Mouse (Mus musculus) C2C12 (cell line): ENCODE data around the gene Frem2. TPM values are rescaled to one million over a fixed set of nuclear protein-coding genes. Genes with fewer than 3 reads are reported as not detected.

Source experiments
- H3K27me3 ChIP-seq: one replicate; pipeline ENCODE4 v1.6.1; 2011; ENCODE audit not compliant: control insufficient read depth, insufficient read depth, insufficient read length
- H3K36me3 ChIP-seq: one replicate; pipeline ENCODE4 v1.6.1; 2011; ENCODE audit not compliant: control insufficient read depth, insufficient read depth
- H3K4me3 ChIP-seq: one replicate; pipeline ENCODE4 v1.5.1; 2011; ENCODE audit warnings: mild to moderate bottlenecking, control low read depth; ENCODE audit not compliant: poor library complexity, insufficient read depth, severe bottlenecking
- H3K79me2 ChIP-seq: one replicate; pipeline ENCODE4 v1.6.1; 2011; ENCODE audit not compliant: control insufficient read depth, insufficient read depth
- H3K79me3 ChIP-seq: one replicate; pipeline ENCODE4 v1.6.1; 2011; ENCODE audit warnings: low read depth, control low read depth
- H3ac ChIP-seq: one replicate; pipeline ENCODE3; 2011; ENCODE audit warnings: low read depth; ENCODE audit not compliant: control insufficient read depth, insufficient read length
- CEBPB ChIP-seq: IDR thresholded peaks from one replicate; pipeline ENCODE4 v1.6.1; 2011; ENCODE audit warnings: low read depth, mild to moderate bottlenecking, control low read depth, moderate library complexity
- CTCF ChIP-seq: IDR thresholded peaks from one replicate; pipeline ENCODE4 v1.5.1; 2011; ENCODE audit not compliant: control insufficient read depth, insufficient read depth, insufficient read length
- FOSL1 ChIP-seq: IDR thresholded peaks from one replicate; pipeline ENCODE4 v1.8.0; 2011; ENCODE audit warnings: mild to moderate bottlenecking, low read length; ENCODE audit not compliant: poor library complexity, insufficient read depth, severe bottlenecking
- MAX ChIP-seq: IDR thresholded peaks from one replicate; pipeline ENCODE4 v1.6.1; 2011; ENCODE audit warnings: mild to moderate bottlenecking, control low read depth
- MYOD1 ChIP-seq: IDR thresholded peaks from one replicate; pipeline ENCODE4 v1.6.1; 2011; ENCODE audit warnings: low read depth; ENCODE audit not compliant: control insufficient read depth, insufficient read length
- MYOG ChIP-seq: IDR thresholded peaks from one replicate; pipeline ENCODE4 v1.6.1; 2011; ENCODE audit not compliant: control insufficient read depth, insufficient read length; ENCODE audit errors: extremely low read depth
- USF1 ChIP-seq: IDR thresholded peaks from one replicate; pipeline ENCODE4 v1.6.1; 2011; ENCODE audit warnings: low read depth, mild to moderate bottlenecking, control low read depth, moderate library complexity
- polyA plus RNA-seq: library from polyadenylated mRNA; unstranded; fragments of >200 nt; fragmentation: generic; extraction: Trizol; gene quantifications from one replicate; pipeline ENCODE4 v1.2.1, GENCODE M21; 2012; ENCODE audit warnings: missing spikeins

Gene Frem2
- polyA plus RNA-seq, 1 experiment = not detected

GRCm38 (mm10) chr3:53467356-53467755 lies 189.8 kb downstream of the Frem2 start:
- Histone ChIP-seq H3K79me2 (peaks cover 84% of the 10 kb centered on the region), H3K79me3 (peaks cover 64% of the 10 kb centered on the region), H3K4me3 (no peak overlapping the region), H3K27me3 (no peaks in the 10 kb centered on the region), H3ac (no peak overlapping the region), H3K36me3 (peaks cover 33% of the 10 kb centered on the region)
- no peak for TF ChIP-seq MAX
- no peak for TF ChIP-seq MYOG

- Histone ChIP-seq H3K79me3 (peaks cover 69% of the 10 kb centered on the region), H3K4me3 (no peak overlapping the region), H3ac (no peak overlapping the region), H3K27me3 (no peaks in the 10 kb centered on the region), H3K36me3 (peaks cover 25% of the 10 kb centered on the region), H3K79me2 (peaks cover 93% of the 10 kb centered on the region)
- TF ChIP-seq FOSL1 = no peak
- TF ChIP-seq CTCF = no peak
- TF ChIP-seq CEBPB = no peak
- TF ChIP-seq USF1 = no peak
- TF ChIP-seq MYOD1 = no peak
- no peak for TF ChIP-seq MYOG
- no peak for TF ChIP-seq MAX
Observed at GRCm38 (mm10) chr3:53466481-53466880, 190.7 kb downstream of the Frem2 start.

GRCm38 (mm10) chr3:53465330-53465729 lies 191.8 kb downstream of the Frem2 start:
- Histone ChIP-seq H3K4me3 (no peak overlapping the region), H3K79me3 (peaks cover 70% of the 10 kb centered on the region), H3ac (no peak overlapping the region), H3K79me2 (peaks cover 96% of the 10 kb centered on the region), H3K36me3 (peaks cover 24% of the 10 kb centered on the region), H3K27me3 (no peaks in the 10 kb centered on the region)
- TF ChIP-seq FOSL1 = no peak

GRCm38 (mm10) chr3:53464146-53464698 lies 192.9 kb downstream of the Frem2 start:
- peaks cover 87% of the 10 kb centered on the region for H3K79me2 ChIP-seq
- no peaks in the 10 kb centered on the region for H3K27me3 ChIP-seq
- H3K79me3 ChIP-seq = peaks cover 61% of the 10 kb centered on the region
- peak overlapping the region; percentile 85 for H3K4me3 ChIP-seq
- H3ac ChIP-seq = peak overlapping the region; percentile 86
- peaks cover 17% of the 10 kb centered on the region for H3K36me3 ChIP-seq
- TF ChIP-seq CEBPB = no peak
- no peak for TF ChIP-seq MYOD1
- no peak for TF ChIP-seq USF1
- TF ChIP-seq MAX = no peak
- TF ChIP-seq FOSL1 = no peak
- no peak for TF ChIP-seq CTCF
- no peak for TF ChIP-seq MYOG

Other genes with a start within 250 kb of the Frem2 start
- gene Nhlrc3, start 194.0 kb downstream of the Frem2 start, polyA plus RNA-seq = 3.1 TPM
- 5.5 TPM for gene Proser1, start 193.7 kb downstream of the Frem2 start, polyA plus RNA-seq
- gene Stoml3, start 168.7 kb downstream of the Frem2 start, polyA plus RNA-seq = 0.01 TPM
- not detected for gene Gm10985, start 187.7 kb upstream of the Frem2 start, polyA plus RNA-seq
- gene Ufm1, start 206.5 kb upstream of the Frem2 start, polyA plus RNA-seq = 66.3 TPM